Mouse (Mus musculus) lung, postnatal 0 days (tissue): ENCODE results near the gene Dnase1l3.

Experiments
- CTCF ChIP-seq: IDR thresholded peaks from 2 replicates; pipeline ENCODE4 v1.5.1; 2016; ENCODE audit warnings: antibody characterized with exemption, mild to moderate bottlenecking
- EP300 ChIP-seq: IDR thresholded peaks from 2 replicates; pipeline ENCODE4 v1.6.1; 2016; ENCODE audit warnings: antibody characterized with exemption, mild to moderate bottlenecking, control low read depth

DNA sequence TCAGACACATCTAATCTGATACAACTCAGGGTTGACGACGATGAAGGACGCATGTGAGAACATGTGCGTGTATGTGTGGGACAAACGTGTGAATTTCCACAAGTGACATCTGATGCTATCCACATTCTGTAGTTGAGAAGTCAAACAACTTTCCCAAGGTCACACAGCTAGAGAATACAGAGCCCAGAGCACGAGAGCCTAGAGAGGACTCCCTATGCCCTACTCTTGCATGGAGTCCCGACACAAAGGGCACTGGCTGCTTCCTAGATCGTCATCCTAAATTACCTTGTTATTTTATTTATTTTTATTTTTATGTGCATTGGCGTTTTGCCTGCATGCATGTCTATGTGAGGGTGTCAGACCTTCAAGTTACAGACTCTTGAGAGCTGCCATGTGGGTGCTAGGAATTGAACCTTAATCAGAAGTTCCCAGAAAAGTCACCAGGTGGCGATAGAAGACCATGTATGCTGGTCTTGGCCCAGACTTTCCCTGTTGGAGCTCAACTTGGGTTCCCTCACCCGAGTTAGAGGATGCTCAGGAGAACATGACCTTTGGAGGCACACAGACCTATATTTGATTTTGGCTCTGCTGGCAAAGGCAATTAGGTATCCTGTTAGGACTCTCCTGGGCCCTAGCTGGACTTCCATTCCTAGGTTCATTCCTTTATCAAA lies 30.0 kb downstream of the Dnase1l3 start:
- peak; percentile 90 for TF ChIP-seq CTCF
- no peak for TF ChIP-seq EP300
